Mouse (Mus musculus) E14TG2a.4 (cell line): Measurements from ENCODE around the gene Psmd11.

Source experiments
- H3K27me3 ChIP-seq: 2 replicates; pipeline ENCODE4 v1.6.1; 2014; ENCODE audit warnings: low read length, control low read depth; ENCODE audit not compliant: insufficient read depth
- H3K36me3 ChIP-seq: 2 replicates; pipeline ENCODE4 v1.6.1; 2014; ENCODE audit warnings: low read length, control low read depth; ENCODE audit not compliant: insufficient read depth
- H3K4me1 ChIP-seq: replicated peaks from 2 replicates; pipeline ENCODE4 v1.6.1; 2014; ENCODE audit warnings: low read depth, low read length, control low read depth
- H3K4me3 ChIP-seq: replicated peaks from 2 replicates; pipeline ENCODE4 v1.5.1; 2014; ENCODE audit warnings: mild to moderate bottlenecking, low read length
- H3K9me3 ChIP-seq: 2 replicates; pipeline ENCODE4 v1.6.1; 2014; ENCODE audit warnings: low read length, control low read depth
- CTCF ChIP-seq: conservative IDR thresholded peaks from 2 replicates; pipeline ENCODE4 v1.5.1; 2014; ENCODE audit warnings: low read length
- NANOG ChIP-seq: IDR thresholded peaks from 2 replicates; pipeline ENCODE4 v1.6.1; 2014; ENCODE audit warnings: borderline replicate concordance, low read length, mixed read lengths
- POU5F1 ChIP-seq: IDR thresholded peaks from 2 replicates; pipeline ENCODE4 v1.6.1; 2014; ENCODE audit warnings: low read length, borderline replicate concordance

The Psmd11 gene

DNA sequence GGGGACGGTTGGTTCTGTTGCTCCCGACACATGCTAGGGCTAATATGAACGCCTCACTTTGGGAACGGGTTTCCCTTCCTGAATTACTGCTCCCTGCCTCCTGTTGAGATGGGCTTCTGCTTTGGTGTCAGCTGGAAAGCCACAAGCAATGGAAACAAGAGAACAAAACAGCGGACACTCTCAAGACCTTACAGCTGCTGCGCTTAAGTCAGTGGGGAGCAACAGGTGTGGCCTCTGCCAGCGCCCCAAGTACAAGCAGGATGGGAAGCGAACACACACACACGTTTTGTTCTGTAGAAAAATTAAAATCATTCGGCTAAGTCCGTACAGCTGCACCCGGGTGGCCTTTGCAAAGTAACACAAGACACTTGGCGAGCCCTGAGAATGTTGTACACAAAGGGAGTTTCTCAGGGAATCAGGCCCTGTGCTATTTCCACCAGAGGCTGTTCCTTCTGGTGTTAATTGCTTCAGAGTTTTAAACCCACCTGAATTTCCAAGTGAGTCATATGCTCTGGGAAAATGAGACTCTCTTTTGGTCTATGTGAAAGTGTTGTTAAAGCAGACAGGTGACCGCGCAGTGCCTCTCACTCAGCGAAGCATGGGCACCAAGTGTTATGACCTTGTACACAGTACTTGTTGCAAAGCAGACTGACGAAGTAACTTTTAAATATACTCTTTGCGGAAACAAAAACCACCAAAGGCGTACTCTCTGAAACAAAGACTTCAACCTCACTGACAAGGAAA is 84.1 kb downstream of the Psmd11 start:
- Histone ChIP-seq H3K36me3 (no peaks in the 10 kb centered on the region), H3K27me3 (peaks cover 4% of the 10 kb centered on the region; the same call in 1 of the 2 replicates), H3K4me3 (no peak overlapping the region), H3K4me1 (peaks cover 21% of the 10 kb centered on the region), H3K9me3 (no peaks in the 10 kb centered on the region; the same call in 1 of the 2 replicates)
- TF ChIP-seq POU5F1, result no peak
- TF ChIP-seq CTCF, result no peak
- TF ChIP-seq NANOG, result no peak

DNA sequence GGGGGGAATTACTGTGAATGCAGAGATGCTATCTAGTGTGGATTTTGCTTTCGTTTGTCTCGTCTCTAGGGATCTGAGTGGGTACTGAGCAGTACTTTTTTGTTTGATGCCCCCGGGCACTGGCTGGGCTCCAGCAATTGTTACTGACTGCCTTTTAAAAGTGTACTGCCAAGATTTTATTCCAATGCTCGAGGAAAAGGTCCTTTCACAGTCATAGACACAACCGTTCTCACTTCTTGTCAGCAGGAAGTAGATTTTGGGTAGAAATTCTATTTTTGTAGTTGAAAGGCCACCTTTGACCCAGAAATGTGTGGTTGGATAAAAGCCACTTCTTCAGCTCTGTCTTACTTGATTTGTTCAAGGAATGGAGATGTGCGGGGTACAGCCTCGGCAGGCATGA is 85.4 kb downstream of the Psmd11 start:
- TF ChIP-seq CTCF (no peak), POU5F1 (no peak), NANOG (no peak)

DNA sequence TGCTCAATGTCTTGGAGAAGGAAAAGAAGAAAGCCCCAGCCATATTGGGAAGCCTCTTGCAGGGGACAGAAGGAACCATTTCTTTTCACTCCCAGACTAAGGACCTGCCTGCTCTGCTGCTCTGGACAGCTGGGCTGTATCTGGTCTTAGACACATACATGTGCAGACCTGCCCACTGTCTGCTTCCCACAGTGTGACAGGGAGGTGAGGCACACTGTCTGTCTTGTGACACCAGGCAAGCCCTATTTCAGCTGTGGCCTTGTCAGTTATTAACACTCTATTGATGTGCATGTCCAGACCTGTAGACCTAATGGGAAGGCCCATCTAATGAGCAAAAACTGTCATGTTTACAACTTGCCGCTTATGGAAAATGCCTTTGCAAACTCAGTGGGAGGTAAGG is 86.9 kb downstream of the Psmd11 start:
- no peak for TF ChIP-seq NANOG
- TF ChIP-seq CTCF, result no peak

More for the DNA sequence above, 85.4 kb downstream of the Psmd11 start:
- H3K4me1 ChIP-seq, result peaks cover 30% of the 10 kb centered on the region
- H3K4me3 ChIP-seq, result no peak overlapping the region
- peaks cover 4% of the 10 kb centered on the region; the same call in 1 of the 2 replicates for H3K27me3 ChIP-seq
- H3K36me3 ChIP-seq, result no peaks in the 10 kb centered on the region
- no peaks in the 10 kb centered on the region; the same call in 1 of the 2 replicates for H3K9me3 ChIP-seq

DNA sequence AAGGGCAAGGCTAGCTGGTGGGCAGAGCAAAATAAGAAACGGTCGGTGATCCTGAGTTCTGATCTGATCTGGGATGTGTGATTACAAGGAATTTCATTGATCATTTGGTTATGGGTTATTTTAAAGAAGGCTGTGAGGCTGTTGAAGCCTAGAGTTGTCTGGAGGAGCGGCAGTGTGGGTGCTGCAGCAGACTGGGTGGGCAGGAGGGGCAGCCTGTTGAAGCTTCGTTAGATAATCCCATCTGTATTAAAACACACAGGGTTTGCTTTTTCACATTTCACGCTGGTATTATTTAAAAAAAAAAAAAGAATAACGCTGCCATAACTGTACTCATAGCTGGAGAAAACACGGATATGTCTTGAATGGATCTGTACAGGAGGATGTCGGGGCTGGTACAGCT is 87.5 kb downstream of the Psmd11 start:
- TF ChIP-seq POU5F1, result no peak
- TF ChIP-seq NANOG, result no peak
- no peak for TF ChIP-seq CTCF

More for the DNA sequence above, 86.9 kb downstream of the Psmd11 start:
- Histone ChIP-seq H3K27me3 (no peaks in the 10 kb centered on the region; the same call in 1 of the 2 replicates), H3K36me3 (no peaks in the 10 kb centered on the region), H3K4me1 (peaks cover 38% of the 10 kb centered on the region), H3K9me3 (no peaks in the 10 kb centered on the region; the same call in 1 of the 2 replicates), H3K4me3 (no peak overlapping the region)

DNA sequence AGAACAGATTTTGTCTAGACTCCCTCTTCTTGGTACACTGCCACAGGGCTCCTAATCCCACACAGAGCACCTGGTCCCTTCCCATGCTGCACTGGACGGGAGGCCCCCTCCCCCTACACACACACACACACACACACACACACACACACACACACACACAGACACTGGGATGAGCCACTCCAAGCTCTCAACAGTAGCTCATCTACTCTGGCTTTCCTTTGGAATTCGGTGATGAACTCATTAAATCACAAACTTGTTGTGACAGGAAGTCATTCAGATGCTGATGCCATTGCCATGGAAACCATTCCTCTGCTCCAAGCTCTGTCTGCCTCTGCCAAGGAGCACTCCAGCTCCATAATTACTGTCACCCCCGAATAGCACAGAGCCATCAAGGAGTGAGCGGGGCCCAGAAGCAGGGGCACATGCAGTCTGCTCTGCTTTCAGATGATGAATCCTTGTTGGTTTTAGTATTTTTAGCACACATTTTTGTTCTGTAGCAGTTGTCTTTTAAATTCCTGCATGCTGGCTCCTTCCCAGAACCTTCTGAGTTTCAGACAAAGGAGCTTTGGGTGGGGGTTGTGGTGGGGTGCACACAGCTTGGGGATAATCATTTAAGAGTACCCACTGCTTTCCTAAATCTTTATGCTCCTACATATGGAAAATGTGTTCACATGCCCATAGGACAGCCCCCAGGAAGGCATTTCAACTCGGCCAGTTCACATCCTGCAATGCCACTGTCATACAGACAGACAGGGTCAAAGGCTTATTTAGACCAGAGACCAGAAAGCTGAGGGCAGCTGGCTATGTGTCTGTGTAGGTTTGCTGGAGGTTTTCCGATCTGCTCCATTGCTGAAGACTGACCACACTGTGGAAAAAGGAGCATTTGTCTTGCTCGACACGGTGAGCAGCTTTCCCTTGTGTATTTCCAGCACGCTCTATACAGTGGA is 90.3 kb downstream of the Psmd11 start:
- Histone ChIP-seq H3K27me3 (no peaks in the 10 kb centered on the region), H3K4me3 (no peak overlapping the region), H3K4me1 (peaks cover 36% of the 10 kb centered on the region), H3K9me3 (no peaks in the 10 kb centered on the region), H3K36me3 (no peaks in the 10 kb centered on the region)
- TF ChIP-seq NANOG (peak; percentile 58; the same call in 1 of the 2 replicates), POU5F1 (no peak)

More for the DNA sequence above, 87.5 kb downstream of the Psmd11 start:
- H3K4me3 ChIP-seq, result no peak overlapping the region
- peaks cover 38% of the 10 kb centered on the region for H3K4me1 ChIP-seq
- no peaks in the 10 kb centered on the region for H3K36me3 ChIP-seq
- no peaks in the 10 kb centered on the region for H3K27me3 ChIP-seq
- H3K9me3 ChIP-seq, result no peaks in the 10 kb centered on the region; the same call in 1 of the 2 replicates

DNA sequence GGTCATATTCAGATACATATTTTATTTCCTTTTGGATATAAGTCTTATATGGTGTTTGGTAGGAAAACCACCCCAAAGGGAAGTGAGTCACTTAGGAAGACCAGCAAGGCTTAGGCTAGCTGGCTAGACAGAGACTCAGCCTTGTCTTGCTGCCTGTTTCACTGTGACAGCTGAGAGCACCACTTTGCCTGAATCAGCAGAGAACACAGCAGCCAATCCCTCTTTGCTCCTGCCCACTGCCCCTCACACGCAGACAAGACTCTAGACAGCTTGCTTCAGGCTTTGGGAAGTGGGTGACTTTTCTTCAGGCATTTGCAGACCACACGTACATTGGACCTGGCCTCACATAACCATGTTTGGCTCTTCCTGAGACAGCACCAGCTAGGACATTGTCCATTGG is 92.7 kb downstream of the Psmd11 start:
- H3K4me3 ChIP-seq, result no peak overlapping the region
- no peaks in the 10 kb centered on the region for H3K9me3 ChIP-seq
- H3K36me3 ChIP-seq, result no peaks in the 10 kb centered on the region
- H3K4me1 ChIP-seq, result peaks cover 29% of the 10 kb centered on the region
- H3K27me3 ChIP-seq, result no peaks in the 10 kb centered on the region
- TF ChIP-seq NANOG (no peak), POU5F1 (no peak), CTCF (no peak)
